Mouse (Mus musculus) liver, embryonic 13.5 days (tissue): ENCODE measurements around the gene Hist1h1d. TPM values are rescaled to one million over a fixed set of nuclear protein-coding genes. Genes with fewer than 3 reads are reported as not detected.
"Not testable (repeated sequence)": the region's sequence is repeated elsewhere in the genome, so short reads cannot be mapped to it uniquely, and the experiment has no call there.

ENCODE experiments used
- ATAC-seq: fragments of 200-750 bp; cut with Nextera tagmentation; 2 replicates; pipeline ENCODE4 v1.8.0; 2017; ENCODE audit warnings: low read depth, mild to moderate bottlenecking, moderate number of reproducible peaks, moderate library complexity
- DNase-seq: peaks from one replicate; pipeline ENCODE4 v3.0.0; 2022
- H3K27ac ChIP-seq: fragments of 300-500 bp; sonication (generic); 2 replicates; pipeline ENCODE4 v1.5.1; 2015; ENCODE audit warnings: moderate library complexity, mild to moderate bottlenecking, inconsistent platforms
- H3K27me3 ChIP-seq: fragments of 300-500 bp; sonication (generic); 2 replicates; pipeline ENCODE4 v1.6.1; 2015; ENCODE audit warnings: mild to moderate bottlenecking, inconsistent platforms
- H3K36me3 ChIP-seq: fragments of 300-500 bp; sonication (generic); 2 replicates; pipeline ENCODE4 v1.6.1; 2015; ENCODE audit warnings: mild to moderate bottlenecking, inconsistent platforms
- H3K4me1 ChIP-seq: fragments of 300-500 bp; sonication (generic); replicated peaks from 2 replicates; pipeline ENCODE4 v1.6.1; 2015; ENCODE audit warnings: inconsistent platforms
- H3K4me2 ChIP-seq: fragments of 300-500 bp; sonication (generic); 2 replicates; pipeline ENCODE4 v1.6.1; 2015; ENCODE audit warnings: inconsistent platforms, mild to moderate bottlenecking, moderate library complexity
- H3K4me3 ChIP-seq: fragments of 300-500 bp; sonication (generic); replicated peaks from 2 replicates; pipeline ENCODE4 v1.5.1; 2015; ENCODE audit warnings: mild to moderate bottlenecking, inconsistent platforms
- H3K9ac ChIP-seq: fragments of 300-500 bp; sonication (generic); 2 replicates; pipeline ENCODE4 v1.6.1; 2015; ENCODE audit warnings: mild to moderate bottlenecking, inconsistent platforms
- H3K9me3 ChIP-seq: fragments of 300-500 bp; sonication (generic); replicated peaks from 2 replicates; pipeline ENCODE4 v1.6.1; 2016; ENCODE audit warnings: inconsistent platforms
- WGBS: fragments of 180-500 bp; shearing (Covaris S2); methylation state at CpG from one replicate; pipeline ENCODE4 v1.1.7; 2015; ENCODE audit not compliant: insufficient replicate concordance; 5-methylcytosine and 5-hydroxymethylcytosine counted together
- polyA plus RNA-seq: library from polyadenylated mRNA; unstranded; fragments of >200 nt; fragmentation: Nextera tagmentation; extraction: Ambion mirVana; gene quantifications from 2 replicates; pipeline ENCODE4 v1.2.1, GENCODE M21; 2015

Hist1h1d gene
- polyA plus RNA-seq, 1 experiment from 2014 or later = 0.93 TPM

- Histone ChIP-seq H3K4me2 (peak overlapping the region; percentile 65), H3K4me1 (peaks cover 40% of the 10 kb centered on the region), H3K9me3 (no peaks in the 10 kb centered on the region), H3K9ac (peak overlapping the region; percentile 84), H3K27ac (peak overlapping the region; percentile 98), H3K4me3 (peak overlapping the region; percentile 63), H3K27me3 (no peaks in the 10 kb centered on the region), H3K36me3 (no peaks in the 10 kb centered on the region)
- ATAC-seq (no peak), DNase-seq (no peak)
- WGBS = 81% methylated on average over 5 of the region's 5 CpGs
Observed at GRCm38 (mm10) chr13:23538249-23538648, 14.8 kb upstream of the Hist1h1d start.

GRCm38 (mm10) chr13:23539821-23540220 is 13.2 kb upstream of the Hist1h1d start:
- H3K27ac ChIP-seq = peak overlapping the region; percentile 98

GRCm38 (mm10) chr13:23541497-23541896 is 11.6 kb upstream of the Hist1h1d start:
- DNase-seq = no peak
- Histone ChIP-seq H3K27me3 (no peaks in the 10 kb centered on the region), H3K36me3 (no peaks in the 10 kb centered on the region), H3K4me1 (peaks cover 45% of the 10 kb centered on the region), H3K27ac (peak overlapping the region; percentile 98), H3K4me2 (peak overlapping the region; percentile 73), H3K4me3 (peak overlapping the region; percentile 67), H3K9me3 (no peaks in the 10 kb centered on the region), H3K9ac (peak overlapping the region; percentile 90)
- 62% methylated on average over 3 of the region's 3 CpGs for WGBS
- ATAC-seq = no peak

More at GRCm38 (mm10) chr13:23539821-23540220, 13.2 kb upstream of the Hist1h1d start:
- not testable (repeated sequence) for H3K36me3 ChIP-seq, H3K27me3 ChIP-seq, H3K4me2 ChIP-seq, DNase-seq, H3K4me3 ChIP-seq, H3K9me3 ChIP-seq, ATAC-seq
- 68% methylated on average over 1 of the region's 1 CpGs for WGBS
- H3K9ac ChIP-seq = peak overlapping the region; percentile 62
- peaks cover 40% of the 10 kb centered on the region for H3K4me1 ChIP-seq

- WGBS = 7% methylated on average over 3 of the region's 3 CpGs
- H3K4me3 ChIP-seq = peak overlapping the region; percentile 67
- ATAC-seq, DNase-seq, H3K27me3 ChIP-seq, H3K9me3 ChIP-seq, H3K36me3 ChIP-seq: not testable (repeated sequence)
- H3K4me2 ChIP-seq = peak overlapping the region; percentile 73
- peak overlapping the region; percentile 98 for H3K27ac ChIP-seq
- peak overlapping the region; percentile 90 for H3K9ac ChIP-seq
- peaks cover 40% of the 10 kb centered on the region for H3K4me1 ChIP-seq
Observed at GRCm38 (mm10) chr13:23542225-23542980, 10.7 kb upstream of the Hist1h1d start.

GRCm38 (mm10) chr13:23542999-23543607 is 10.0 kb upstream of the Hist1h1d start, which contains the start of gene Hist1h2bh:
Hist1h2bh (minus strand) TSS chr13:23543392.
- Histone ChIP-seq H3K4me2 (peak within 1 kb of the TSS; percentile 73), H3K27ac (peak within 1 kb of the TSS; percentile 98), H3K4me3 (peak within 1 kb of the TSS; percentile 67), H3K4me1 (peaks cover 33% of the 10 kb centered on the region), H3K9ac (peak within 1 kb of the TSS; percentile 90)
- H3K9me3 ChIP-seq, H3K27me3 ChIP-seq, H3K36me3 ChIP-seq: not testable (repeated sequence)
- DNase-seq (peak; percentile 89), ATAC-seq (peak; percentile 87)
- under 1% methylated on average over 30 of the region's 42 CpGs for WGBS

GRCm38 (mm10) chr13:23543965-23544786 is 8.9 kb upstream of the Hist1h1d start, which contains the start of gene Hist1h3f:
Hist1h3f (plus strand) TSS chr13:23544052.
- peak; percentile 86 for DNase-seq
- Histone ChIP-seq H3K4me2 (peak within 1 kb of the TSS; percentile 73), H3K36me3 (no peaks in the 10 kb centered on the region), H3K4me3 (peak within 1 kb of the TSS; percentile 67), H3K9ac (peak within 1 kb of the TSS; percentile 90), H3K27me3 (no peaks in the 10 kb centered on the region), H3K4me1 (peaks cover 29% of the 10 kb centered on the region), H3K9me3 (no peaks in the 10 kb centered on the region), H3K27ac (peak within 1 kb of the TSS; percentile 98)
- ATAC-seq = peak; percentile 75
- under 1% methylated on average over 28 of the region's 45 CpGs for WGBS

- Histone ChIP-seq H3K4me1 (peaks cover 34% of the 10 kb centered on the region), H3K4me3 (peak overlapping the region; percentile 56), H3K9ac (peak overlapping the region; percentile 75), H3K27ac (peak overlapping the region; percentile 97), H3K4me2 (peak overlapping the region; percentile 72)
- not testable (repeated sequence) for H3K36me3 ChIP-seq, DNase-seq, H3K27me3 ChIP-seq, H3K9me3 ChIP-seq
- WGBS = 0% methylated on average over 13 of the region's 14 CpGs
- ATAC-seq = peak; percentile 8
Observed at GRCm38 (mm10) chr13:23544787-23545120, 8.3 kb upstream of the Hist1h1d start.

- peak overlapping the region; percentile 89 for H3K27ac ChIP-seq
- H3K4me1 ChIP-seq = peaks cover 33% of the 10 kb centered on the region
- H3K4me3 ChIP-seq = no peak overlapping the region
- no peaks in the 10 kb centered on the region for H3K9me3 ChIP-seq
- no peak for DNase-seq
- peak overlapping the region; percentile 35; the same call in 1 of the 2 replicates for H3K4me2 ChIP-seq
- ATAC-seq = no peak
- H3K36me3 ChIP-seq = no peaks in the 10 kb centered on the region
- H3K27me3 ChIP-seq = no peaks in the 10 kb centered on the region
- 65% methylated on average over 5 of the region's 5 CpGs for WGBS
- H3K9ac ChIP-seq = peak overlapping the region; percentile 48; the same call in 1 of the 2 replicates
Observed at GRCm38 (mm10) chr13:23546694-23547093, 6.4 kb upstream of the Hist1h1d start.

- no peaks in the 10 kb centered on the region for H3K9me3 ChIP-seq
- peak overlapping the region; percentile 81 for H3K9ac ChIP-seq
- ATAC-seq (peak; percentile 0), DNase-seq (no peak)
- under 1% methylated on average over 3 of the region's 3 CpGs for WGBS
- H3K36me3 ChIP-seq = no peaks in the 10 kb centered on the region
- peak overlapping the region; percentile 98 for H3K27ac ChIP-seq
- H3K4me2 ChIP-seq = peak overlapping the region; percentile 71
- no peaks in the 10 kb centered on the region for H3K27me3 ChIP-seq
- H3K4me1 ChIP-seq = peaks cover 57% of the 10 kb centered on the region
- peak overlapping the region; percentile 58 for H3K4me3 ChIP-seq
Observed at GRCm38 (mm10) chr13:23550761-23551145, 2.3 kb upstream of the Hist1h1d start.

GRCm38 (mm10) chr13:23551146-23551834 is 1.8 kb upstream of the Hist1h1d start, which contains the start of gene Hist1h4f:
Hist1h4f (minus strand) TSS chr13:23551648.
- peak within 1 kb of the TSS; percentile 58 for H3K4me3 ChIP-seq
- H3K27me3 ChIP-seq, H3K9me3 ChIP-seq, H3K36me3 ChIP-seq: not testable (repeated sequence)
- WGBS = under 1% methylated on average over 47 of the region's 47 CpGs
- DNase-seq (peak; percentile 93), ATAC-seq (peak; percentile 68)
- peak within 1 kb of the TSS; percentile 71 for H3K4me2 ChIP-seq
- peak within 1 kb of the TSS; percentile 81 for H3K9ac ChIP-seq
- H3K27ac ChIP-seq = peak within 1 kb of the TSS; percentile 98
- H3K4me1 ChIP-seq = peaks cover 56% of the 10 kb centered on the region
